Mouse (Mus musculus): ENCODE data around the gene Pus7. TPM values are rescaled to one million over a fixed set of nuclear protein-coding genes. Genes with fewer than 3 reads are reported as not detected.
A peak's percentile ranks its signal among the peaks of the same experiment; 100 is the strongest.

Pus7 gene
- total and polyA plus RNA-seq, 3 experiments = 35.3 to 62.9 (median 61.9) TPM

DNA sequence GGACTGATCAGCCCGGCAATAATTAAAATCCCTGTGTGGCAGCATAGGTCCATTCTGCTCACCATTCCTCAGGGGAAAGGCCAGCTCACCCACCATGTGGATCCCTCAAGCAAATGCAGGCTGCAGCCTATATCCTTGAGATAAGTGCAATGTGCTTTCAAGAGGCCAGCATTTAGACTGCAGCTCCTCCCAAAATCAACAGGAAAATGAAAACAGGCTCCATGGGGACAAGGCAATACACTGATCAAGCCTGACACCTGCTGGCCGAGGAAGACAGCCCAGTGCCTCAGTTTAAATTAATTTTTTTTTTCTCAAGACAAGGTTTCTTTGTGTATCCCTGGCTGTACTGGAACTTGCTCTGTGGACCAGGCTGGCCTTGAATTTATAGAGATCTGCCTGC lies 24.9 kb downstream of the Pus7 start:
- H3K9ac ChIP-seq (ENCODE audit: insufficient read depth, low read depth) = no peak overlapping the region
- no peaks in the 10 kb centered on the region for H3K27me3 ChIP-seq (replicated peaks)
- dilution Hi-C loops (cut with MboI; ENCODE audit: extremely low pct_ligation_motif_present, extremely low pct_unique_long_range_greater_than_20kb, low sequenced_read_pairs) (no loop called here), in situ Hi-C loops (cut with MboI; ENCODE audit: low pct_ligation_motif_present, low pct_unique_long_range_greater_than_20kb, low sequenced_read_pairs) (loop anchor here (25.0 kb wide), 1 partner anchor 371 kb away; no protein-coding TSS in a partner anchor)
- peak; percentile 33 for DNase-seq (ENCODE audit: extremely low read depth)
- H3K79me2 ChIP-seq (replicated peaks; ENCODE audit: control insufficient read depth, extremely low read depth, insufficient read depth, poor library complexity, severe bottlenecking) = no peaks in the 10 kb centered on the region
- H3K4me2 ChIP-seq (ENCODE audit: insufficient read depth, low read depth, poor library complexity, severe bottlenecking) = no peak overlapping the region
- H3K4me1 ChIP-seq (ENCODE audit: control insufficient read depth in 1 of 2, insufficient read depth in 2 of 2) = no peaks in the 10 kb centered on the region
- H3K36me3 ChIP-seq (replicated peaks in 1 of 2; ENCODE audit: control insufficient read depth in 1 of 2, insufficient read depth in 1 of 2, low read length in 1 of 2) = peaks cover 47 to 93% of the 10 kb centered on the region in 2 experiments
- no peak overlapping the region for H3K27ac ChIP-seq (ENCODE audit: insufficient read depth, low read depth)
- no peak overlapping the region for H3K4me3 ChIP-seq (replicated peaks in 1 of 3; ENCODE audit: low read depth in 2 of 3, low read length in 2 of 3, poor library complexity in 1 of 3)
- peaks cover 2% of the 10 kb centered on the region for H3K9me3 ChIP-seq (replicated peaks; ENCODE audit: low read length)
- no peak for TF ChIP-seq MEF2A (IDR thresholded peaks at IDR 0.05; ENCODE audit: borderline replicate concordance, low read depth, low read length)
- TF ChIP-seq TCF12 (IDR thresholded peaks at IDR 0.05; ENCODE audit: low read depth, low read length) = no peak
- no peak for TF ChIP-seq SIN3A (IDR thresholded peaks at IDR 0.05; ENCODE audit: low read length)
- no peak for TF ChIP-seq POLR2AphosphoS2 (IDR thresholded peaks at IDR 0.05; ENCODE audit: low read depth, low read length)
- no peak for TF ChIP-seq IRF4 (IDR thresholded peaks at IDR 0.05; ENCODE audit: low read depth, low read length)
- peak; percentile 46 for TF ChIP-seq SMC3 (IDR thresholded peaks at IDR 0.05; ENCODE audit: low read depth, low read length)
- TF ChIP-seq ZMIZ1 (IDR thresholded peaks at IDR 0.05; ENCODE audit: low read depth, low read length) = no peak
- no peak for TF ChIP-seq ZKSCAN1 (IDR thresholded peaks at IDR 0.05; ENCODE audit: borderline replicate concordance, low read depth, low read length)
- TF ChIP-seq NELFE (IDR thresholded peaks at IDR 0.05; ENCODE audit: low read depth, low read length) = no peak
- TF ChIP-seq USF1 (IDR thresholded peaks at IDR 0.05; ENCODE audit: low read depth, low read length) = no peak
- peak; percentile 81 for TF ChIP-seq ZNF384 (IDR thresholded peaks at IDR 0.05; ENCODE audit: low read depth, low read length)
- no peak for TF ChIP-seq USF2 (conservative IDR thresholded peaks at IDR 0.05; ENCODE audit: low read depth, low read length)
- no peak for TF ChIP-seq ETS1 (conservative IDR thresholded peaks at IDR 0.05; ENCODE audit: low read depth, low read length)
- no peak for TF ChIP-seq HCFC1 (IDR thresholded peaks at IDR 0.05; ENCODE audit: low read depth, low read length)
- TF ChIP-seq TBP (conservative IDR thresholded peaks at IDR 0.05; ENCODE audit: low read depth, low read length) = no peak
- no peak for TF ChIP-seq GABPA (IDR thresholded peaks at IDR 0.05; ENCODE audit: insufficient replicate concordance, low read depth, low read length)
- no peak for TF ChIP-seq CHD2 (IDR thresholded peaks at IDR 0.05; ENCODE audit: low read length)
- no peak for TF ChIP-seq MAZ (IDR thresholded peaks at IDR 0.05; ENCODE audit: low read depth, low read length)
- peak; percentile 67 for TF ChIP-seq RAD21 (IDR thresholded peaks at IDR 0.05; ENCODE audit: low read depth, low read length)
- TF ChIP-seq ZC3H11A (IDR thresholded peaks at IDR 0.05; ENCODE audit: low read depth, low read length) = no peak
- TF ChIP-seq MAX (IDR thresholded peaks at IDR 0.05; ENCODE audit: low read length) = no peak
- peak; percentile 13 to 64; a peak in 2 of 4 replicates for TF ChIP-seq CTCF (conservative IDR thresholded peaks at IDR 0.05 in 1 of 2, IDR thresholded peaks at IDR 0.05 in 1 of 2; ENCODE audit: low read depth in 2 of 2, low read length in 2 of 2)
- no peak for TF ChIP-seq RCOR1 (conservative IDR thresholded peaks at IDR 0.05; ENCODE audit: low read depth, low read length)
- TF ChIP-seq MAFK (IDR thresholded peaks at IDR 0.05; ENCODE audit: insufficient replicate concordance, low read length) = no peak
- no peak for TF ChIP-seq E2F4 (IDR thresholded peaks at IDR 0.05; ENCODE audit: insufficient replicate concordance, low read depth, low read length)
- no peak for TF ChIP-seq ELF1 (IDR thresholded peaks at IDR 0.05; ENCODE audit: low read depth, low read length)
- TF ChIP-seq UBTF (IDR thresholded peaks at IDR 0.05; ENCODE audit: low read depth, low read length) = no peak
- no peak for TF ChIP-seq JUN (IDR thresholded peaks at IDR 0.05; ENCODE audit: insufficient read depth, low read depth, low read length)
- TF ChIP-seq BHLHE40 (IDR thresholded peaks at IDR 0.05; ENCODE audit: low read depth, low read length) = no peak
- no peak for TF ChIP-seq PAX5 (IDR thresholded peaks at IDR 0.05; ENCODE audit: low read length)
- no peak for TF ChIP-seq NRF1 (IDR thresholded peaks at IDR 0.05; ENCODE audit: low read depth, low read length)
- TF ChIP-seq POLR2A (IDR thresholded peaks at IDR 0.05; ENCODE audit: low read depth, low read length) = no peak
- no peak for TF ChIP-seq CHD1 (IDR thresholded peaks at IDR 0.05; ENCODE audit: low read depth, low read length)
- TF ChIP-seq EP300 (IDR thresholded peaks at IDR 0.05; ENCODE audit: low read length) = no peak
- TF ChIP-seq JUND (conservative IDR thresholded peaks at IDR 0.05; ENCODE audit: low read depth, low read length) = no peak
